Mouse (Mus musculus) heart, adult 9 months (tissue): ENCODE measurements around the gene Cdh1.
A peak's percentile ranks its signal among the peaks of the same experiment; 100 is the strongest.
"Not testable (repeated sequence)": the region's sequence is repeated elsewhere in the genome, so short reads cannot be mapped to it uniquely, and the experiment has no call there.

ENCODE experiments used
- DNase-seq, 2 experiments: peaks; one replicate each; pipeline ENCODE4 v3.0.0; 2022; ENCODE audit warnings: low spot score in 2 of 2

Gene Cdh1

DNA sequence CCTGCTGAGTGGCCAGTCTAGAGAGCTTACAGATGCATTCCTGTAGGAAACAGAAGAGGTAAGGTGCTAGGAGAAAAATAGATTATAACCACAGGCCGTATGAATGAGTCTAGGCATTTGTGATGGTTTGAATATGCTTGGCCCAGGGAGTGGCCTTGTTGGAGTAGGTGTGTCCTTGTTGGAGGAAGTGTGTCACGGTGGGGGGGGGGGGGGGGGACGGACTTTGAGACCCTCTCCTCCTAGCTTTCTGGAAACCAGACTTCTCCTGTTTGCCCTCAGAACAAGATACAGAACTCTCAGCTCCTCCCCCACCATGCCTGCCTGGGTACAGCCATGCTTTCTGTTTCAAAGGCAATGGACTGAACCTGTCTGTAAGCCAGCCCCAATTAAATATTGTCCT lies 10.7 kb upstream of the Cdh1 start:
- DNase-seq, result no peak

DNA sequence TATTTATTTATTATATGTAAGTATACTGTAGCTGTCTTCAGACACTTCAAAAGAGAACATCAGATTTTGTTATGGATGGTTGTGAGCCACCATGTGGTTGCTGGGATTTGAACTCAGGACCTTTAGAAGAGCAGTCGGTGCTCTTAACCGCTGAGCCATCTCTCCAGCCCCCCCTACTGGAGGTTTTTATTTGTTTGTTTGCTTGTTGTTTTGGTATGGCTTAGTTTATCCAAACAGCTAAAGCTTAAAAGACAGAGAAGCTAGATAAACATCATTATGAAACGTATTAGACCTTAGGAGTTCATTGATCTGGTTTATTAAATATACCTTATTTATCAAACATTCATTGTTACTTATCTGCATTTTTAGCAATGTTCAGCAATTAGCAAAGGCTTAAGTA lies 7.5 kb upstream of the Cdh1 start:
- DNase-seq, result not testable (repeated sequence)

DNA sequence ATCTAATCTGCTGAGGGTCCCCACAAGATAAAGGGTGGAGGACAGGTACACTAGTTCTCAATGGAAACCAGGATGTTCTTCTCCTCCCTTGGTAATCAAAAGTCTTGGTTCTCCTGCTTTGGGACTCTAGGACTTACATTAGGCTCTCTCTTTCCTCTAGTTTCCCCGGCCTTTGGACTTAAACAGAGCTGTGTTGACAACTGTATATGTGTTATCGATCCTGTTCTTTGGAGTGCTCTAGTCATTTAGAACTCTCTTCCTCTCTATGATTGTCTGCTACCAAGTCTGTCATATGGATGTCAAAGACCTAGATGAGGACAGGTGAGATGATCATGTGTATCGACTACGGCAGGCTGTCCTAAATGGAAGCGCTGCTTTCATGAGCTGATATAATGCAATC lies 6.1 kb upstream of the Cdh1 start:
- DNase-seq, result no peak

DNA sequence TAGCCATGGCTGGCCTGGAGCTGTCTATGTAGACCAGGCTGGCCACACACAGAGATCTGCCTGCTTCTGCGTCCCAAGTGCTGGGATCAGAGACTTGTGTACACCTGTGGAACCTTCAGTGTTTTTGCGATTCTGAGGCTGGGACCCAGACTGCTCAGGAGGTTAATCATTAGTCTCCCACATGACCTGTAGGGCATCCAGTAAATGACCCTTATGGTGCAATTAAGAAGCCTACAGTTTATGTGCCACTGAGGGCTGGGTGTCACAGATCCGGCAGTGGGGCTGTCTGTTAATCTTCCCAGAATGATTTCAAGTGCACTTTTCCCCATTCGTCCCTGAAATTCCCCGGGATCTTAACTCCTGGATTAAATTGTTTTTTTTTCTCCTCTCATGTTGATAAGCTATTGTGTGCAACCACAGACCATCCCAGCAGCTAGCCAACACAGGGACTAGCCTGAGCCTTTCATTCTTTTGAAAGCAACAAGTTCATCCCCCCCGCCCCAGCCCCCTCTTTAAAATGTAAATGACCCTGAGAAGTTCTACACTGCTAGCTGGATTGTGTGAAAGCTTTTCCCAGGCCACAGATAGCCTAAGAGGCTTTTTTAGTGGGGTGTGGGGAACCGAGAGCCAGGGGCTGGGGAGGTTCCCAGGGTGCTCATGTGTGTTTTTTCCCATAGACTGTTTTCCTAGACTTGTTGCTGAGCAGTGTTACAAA lies 3.7 kb upstream of the Cdh1 start:
- DNase-seq, result no peak

DNA sequence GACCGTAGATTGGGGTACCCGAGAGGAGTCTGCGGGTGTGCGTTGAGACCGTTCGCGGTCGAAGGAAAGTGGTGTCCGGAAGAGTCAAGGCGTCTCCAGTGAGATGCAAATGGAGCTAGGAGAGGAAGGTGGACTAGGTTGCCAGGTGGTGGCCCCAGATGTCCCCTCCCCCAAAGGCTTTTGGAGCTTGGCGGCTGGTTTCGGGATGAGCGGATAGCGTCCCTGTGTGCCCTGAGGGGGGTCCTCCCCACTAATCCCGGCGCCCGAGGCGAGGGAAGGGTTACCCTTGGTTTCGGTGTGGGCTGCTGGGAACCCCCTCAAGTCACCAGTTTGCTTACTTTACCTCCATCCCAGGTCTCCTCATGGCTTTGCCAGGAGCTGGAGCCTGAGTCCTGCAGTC lies 782 bp downstream of the Cdh1 start:
- DNase-seq, result no peak

DNA sequence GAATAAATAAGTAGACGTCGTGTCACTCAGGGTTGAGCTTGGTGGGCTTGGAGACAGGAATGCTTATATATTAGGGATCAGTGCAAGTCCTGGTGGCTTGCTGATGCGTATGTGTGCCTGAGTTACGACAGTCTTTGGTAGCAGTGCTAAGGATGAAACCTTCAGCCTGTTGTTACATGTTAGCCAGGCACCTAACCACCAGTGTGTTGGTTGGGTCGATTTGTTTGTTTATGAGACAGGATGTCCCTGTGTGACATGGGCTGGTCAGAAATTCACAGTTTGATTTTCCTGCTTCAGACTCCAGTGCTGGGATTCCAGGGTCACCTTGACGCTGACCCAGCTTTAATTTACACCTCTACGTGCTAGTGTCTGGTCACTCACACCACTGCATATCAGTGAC lies 2.5 kb downstream of the Cdh1 start:
- no peak for DNase-seq

DNA sequence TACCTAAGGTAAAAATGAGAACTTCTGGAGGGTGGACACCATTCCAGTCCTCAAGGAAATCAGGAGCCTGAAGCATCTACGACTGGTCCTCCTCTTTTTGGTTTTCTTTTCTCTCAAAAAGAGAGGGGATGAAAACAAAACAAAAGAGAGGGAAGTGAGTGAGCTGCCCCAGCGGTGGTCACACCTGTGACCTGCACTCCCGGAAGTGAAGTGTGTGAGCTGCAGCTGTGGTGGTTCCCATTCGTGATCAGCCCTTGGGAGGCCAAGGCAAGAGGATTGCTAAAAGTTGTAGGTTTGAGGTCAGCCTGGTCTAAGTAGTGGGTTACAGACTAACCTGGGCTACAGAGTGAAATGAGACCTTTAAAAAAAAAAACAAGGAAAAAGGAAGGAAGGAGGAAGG lies 3.0 kb downstream of the Cdh1 start:
- DNase-seq, result no peak

DNA sequence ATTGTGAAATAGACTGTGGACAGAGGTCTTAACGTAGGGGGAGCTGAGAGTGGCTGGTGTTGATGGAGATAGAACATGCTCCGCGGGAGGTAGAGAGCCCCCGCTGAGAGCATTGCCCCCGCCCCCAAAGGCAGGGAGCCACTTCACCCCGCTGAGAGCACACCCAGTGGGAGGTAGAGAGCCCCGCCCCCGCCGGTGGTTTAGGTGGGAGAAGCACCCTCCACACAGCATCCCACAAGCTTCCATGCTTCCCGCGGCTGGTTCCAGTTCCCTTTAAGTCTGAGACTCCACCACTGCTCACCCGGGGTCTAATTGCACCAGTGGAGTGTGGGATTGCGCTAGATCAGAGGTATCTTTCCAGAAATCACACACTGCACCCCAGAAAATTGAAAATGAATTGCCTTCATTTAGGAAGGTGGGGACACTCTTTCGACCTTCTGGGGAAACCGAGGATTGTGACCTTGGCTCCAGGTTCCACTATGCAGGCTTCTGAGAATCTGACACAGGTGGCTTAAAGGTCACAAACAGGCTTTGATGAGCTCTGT lies 3.5 kb downstream of the Cdh1 start:
- DNase-seq, result no peak

DNA sequence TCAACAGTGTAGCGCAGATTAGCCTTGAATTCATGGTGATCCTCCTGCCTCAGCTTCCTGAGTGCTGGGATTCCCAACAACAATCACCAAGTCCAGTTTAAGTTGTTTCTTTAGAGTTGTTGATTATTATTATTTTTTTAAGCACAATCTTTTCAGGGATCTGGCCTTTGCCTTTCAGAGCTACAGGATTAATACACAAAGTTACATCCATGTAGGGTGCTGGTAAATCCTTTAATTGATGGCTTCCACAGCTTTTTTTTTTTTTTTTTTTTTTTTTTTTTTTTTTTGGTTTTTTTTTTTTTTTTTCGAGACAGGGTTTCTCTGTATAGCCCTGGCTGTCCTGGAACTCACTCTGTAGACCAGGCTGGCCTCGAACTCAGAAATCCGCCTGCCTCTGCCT lies 4.6 kb downstream of the Cdh1 start:
- not testable (repeated sequence) for DNase-seq

DNA sequence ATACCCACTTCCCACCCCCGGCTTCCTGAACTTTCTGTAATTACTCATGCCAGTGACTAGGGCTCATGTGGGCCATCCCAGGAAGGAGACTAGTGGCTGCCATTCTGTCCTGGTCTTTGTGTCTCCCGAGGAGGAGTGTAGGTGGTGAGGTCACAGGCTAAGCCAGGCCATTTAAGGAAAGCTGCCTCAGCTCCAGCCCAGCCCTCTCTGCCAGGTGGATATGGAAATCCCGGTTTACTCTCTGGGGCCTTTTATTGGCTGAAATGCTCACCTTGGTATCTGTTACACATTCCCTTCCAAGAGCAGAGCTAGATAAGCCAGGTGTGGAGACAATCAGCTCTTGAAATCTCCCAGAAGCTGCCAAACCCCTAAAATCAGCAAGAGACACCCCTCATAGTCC lies 5.3 kb downstream of the Cdh1 start:
- DNase-seq, result no peak

DNA sequence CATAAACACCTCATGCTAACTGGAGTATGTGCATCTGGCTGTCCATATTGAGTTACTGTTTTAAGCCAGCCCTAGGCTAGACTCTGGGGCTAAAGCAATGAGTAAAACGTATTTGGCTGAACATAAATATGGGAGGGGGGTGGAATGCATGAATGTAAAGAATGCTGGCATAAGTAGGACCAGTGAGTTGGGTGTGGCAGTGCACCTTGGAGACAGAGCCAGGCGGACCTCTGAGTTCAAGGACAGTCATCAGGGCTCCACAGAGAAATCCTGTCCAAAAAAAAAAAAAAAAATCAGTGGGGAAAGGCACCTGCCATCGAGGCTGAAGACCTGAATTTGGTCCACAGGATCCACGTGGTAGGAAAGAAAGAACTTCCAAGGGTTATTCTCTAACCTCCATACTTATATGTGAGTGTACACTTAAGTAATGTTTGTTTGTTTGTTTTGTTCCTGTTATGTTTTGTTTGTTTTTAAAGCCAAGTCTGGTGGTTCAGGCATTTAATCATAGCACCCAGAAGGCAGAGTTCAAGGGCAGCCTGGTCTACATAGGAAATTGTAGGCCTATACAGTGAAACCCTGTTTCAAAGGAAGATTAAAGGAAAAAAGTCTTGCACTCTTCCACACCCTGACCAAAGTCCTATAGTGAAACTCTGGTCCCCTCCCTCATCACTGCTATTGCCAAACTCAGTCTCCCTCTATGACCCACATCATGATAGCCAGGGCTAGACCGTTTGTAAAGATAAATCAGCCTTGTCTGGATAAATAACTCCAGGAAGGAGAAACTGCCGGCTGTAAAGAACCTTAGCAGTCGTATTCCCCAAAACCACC lies 6.1 kb downstream of the Cdh1 start:
- DNase-seq, result no peak

DNA sequence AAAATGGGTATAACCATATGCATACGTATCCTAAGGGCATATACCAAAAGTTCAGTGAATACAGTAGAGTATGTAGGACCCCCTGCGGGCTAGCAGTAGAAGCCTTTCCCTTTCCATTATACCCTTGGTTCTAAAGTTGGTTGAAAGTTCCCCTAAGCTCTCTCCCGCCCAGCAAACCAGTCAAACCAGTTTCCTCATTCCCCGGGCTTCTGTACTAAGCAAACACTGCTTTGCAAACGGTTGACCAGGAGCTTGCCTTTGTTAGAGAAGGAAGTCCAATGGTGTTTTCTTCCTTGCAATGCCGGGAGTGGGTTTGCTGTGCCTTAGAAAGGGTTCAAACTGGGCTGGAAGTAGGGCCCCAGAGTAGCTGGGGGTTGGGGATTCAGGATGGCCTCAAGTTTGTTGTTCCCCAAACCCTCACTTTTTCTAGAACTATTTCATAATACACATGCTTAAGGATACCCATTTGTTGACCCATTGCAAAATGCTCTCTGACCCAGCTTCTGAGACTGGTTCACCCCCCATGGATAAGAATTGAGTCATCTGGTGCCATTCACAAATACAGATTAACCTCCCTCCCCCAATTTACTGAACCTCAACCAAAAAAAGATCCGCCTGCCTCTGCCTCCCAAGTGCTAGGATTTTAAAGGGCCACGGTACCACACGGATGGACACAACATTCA lies 7.9 kb downstream of the Cdh1 start:
- no peak for DNase-seq

DNA sequence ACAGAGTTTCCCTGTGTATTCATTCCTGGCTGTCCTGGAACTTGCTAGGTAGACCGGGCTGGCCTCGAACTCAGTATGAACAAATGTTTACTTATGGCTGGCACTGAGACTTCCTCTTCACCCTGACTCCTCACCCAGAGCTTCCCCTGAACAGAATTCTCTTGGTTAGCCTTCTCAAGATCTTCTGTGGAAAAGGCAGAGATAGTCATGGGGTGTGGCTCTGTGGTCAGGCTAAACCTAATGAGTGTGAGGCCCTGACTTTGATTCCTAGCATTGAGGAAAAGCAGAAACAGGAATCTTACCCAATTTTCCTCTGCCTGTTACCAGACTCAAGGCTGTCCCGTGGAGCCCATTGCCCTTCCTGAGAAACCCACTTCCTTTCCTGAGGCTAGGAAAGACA lies 8.9 kb downstream of the Cdh1 start:
- no peak for DNase-seq

DNA sequence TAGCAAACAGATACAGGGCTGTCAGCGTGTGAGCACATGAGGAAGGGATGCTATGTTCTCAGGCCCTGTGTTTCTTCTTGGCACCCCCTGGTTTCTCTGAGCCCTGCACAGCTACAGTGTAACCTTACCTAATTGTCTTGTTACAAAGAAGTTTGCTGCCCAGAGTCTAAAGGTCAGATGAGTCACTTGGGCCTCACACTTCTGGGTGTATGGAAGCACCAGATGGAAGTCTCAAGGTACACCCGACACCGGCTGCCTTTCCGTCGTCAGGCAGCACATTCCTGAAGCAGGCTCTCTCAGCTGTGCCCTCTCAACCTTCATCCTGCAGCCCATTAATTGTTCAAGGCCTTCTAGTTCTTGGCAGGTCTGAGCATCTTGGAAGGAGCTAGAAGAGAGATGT lies 11.6 kb downstream of the Cdh1 start:
- no peak for DNase-seq

DNA sequence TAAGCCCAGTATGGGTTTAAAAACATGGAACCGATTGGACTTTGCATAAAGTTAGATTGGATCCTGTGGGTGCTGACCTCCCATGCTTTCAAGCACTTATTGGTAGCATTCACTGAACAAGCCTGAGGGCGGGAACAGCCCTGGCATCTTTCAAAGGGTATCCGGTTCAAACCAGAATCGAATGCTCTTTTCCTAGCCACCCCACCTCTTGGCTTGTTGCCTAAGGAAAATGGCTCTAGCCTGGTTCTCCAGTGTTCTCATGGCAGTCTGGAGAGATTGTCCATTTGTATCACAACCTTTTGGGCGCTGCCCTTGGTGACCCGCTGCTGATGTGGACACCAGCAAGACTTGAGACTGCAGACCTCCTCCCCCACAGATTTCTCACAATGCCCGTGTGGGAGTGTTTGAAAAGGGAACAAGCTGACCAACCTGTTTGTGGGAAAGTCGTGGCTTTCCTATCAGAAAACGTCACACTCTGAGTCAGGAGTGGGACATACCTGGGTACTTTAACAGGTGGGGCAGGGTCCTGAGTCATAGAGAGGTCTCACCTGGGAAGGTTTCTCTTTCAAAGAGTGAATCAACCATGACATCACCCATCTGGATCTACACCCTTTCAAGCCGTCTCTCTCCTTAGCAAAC lies 12.6 kb downstream of the Cdh1 start:
- DNase-seq, result no peak

DNA sequence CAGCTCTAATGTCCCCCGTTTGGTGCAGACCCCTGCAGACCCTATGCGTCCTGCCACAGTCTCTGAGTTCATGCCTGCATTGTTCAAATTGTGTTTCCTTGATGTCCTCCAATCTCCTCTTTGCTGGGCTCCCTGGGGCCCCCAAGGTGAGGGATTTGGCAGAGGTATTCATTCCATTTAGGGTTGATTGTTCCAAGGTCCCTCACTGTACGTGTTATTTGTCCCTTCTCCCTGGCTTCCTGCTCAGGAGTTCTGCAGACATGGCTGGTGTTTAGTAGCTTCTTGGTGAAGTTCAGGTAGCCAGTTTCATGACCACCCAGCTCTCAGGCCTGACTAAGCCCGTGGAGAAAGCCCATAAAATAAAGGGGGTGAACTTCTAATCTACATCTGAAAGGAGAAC lies 13.5 kb downstream of the Cdh1 start:
- DNase-seq, result no peak

DNA sequence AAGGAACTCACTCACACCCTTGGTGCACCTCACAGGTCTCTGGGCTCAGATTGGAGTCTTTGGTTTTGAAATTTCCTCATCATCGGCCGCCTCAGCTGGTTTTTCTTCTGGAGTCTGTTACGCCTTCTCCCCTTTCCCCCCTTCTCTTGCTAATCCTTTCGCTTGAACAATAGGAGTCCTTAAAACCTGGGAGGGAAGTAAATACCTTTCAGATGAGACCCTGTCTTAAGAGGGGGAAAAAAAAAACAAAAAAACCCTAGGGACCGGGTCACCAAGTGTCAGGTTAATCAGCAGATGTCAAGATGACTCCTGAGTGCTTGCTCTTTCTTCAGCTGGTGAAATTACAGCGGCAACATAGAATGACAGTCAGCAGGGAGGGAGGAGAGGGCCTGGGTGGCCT lies 14.0 kb downstream of the Cdh1 start:
- DNase-seq, result no peak

DNA sequence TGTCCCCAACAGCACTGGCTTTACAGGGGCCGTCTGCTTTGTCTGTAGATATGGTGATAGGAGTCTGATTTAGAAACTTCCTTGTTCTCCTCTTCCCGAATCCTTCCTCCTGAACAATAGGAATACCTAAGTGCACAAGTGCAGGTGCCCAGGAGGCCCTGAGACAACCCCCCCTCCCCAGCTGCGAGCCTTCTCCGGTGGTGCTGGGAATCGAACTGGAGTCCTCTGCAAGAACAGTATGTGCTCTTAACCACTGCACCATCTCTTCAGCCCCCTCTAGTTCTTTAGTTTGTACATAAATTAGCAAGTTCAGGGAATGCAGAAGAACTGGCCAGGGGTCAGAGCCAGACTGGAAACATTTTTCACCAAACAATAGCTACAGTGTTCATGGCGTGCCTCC lies 14.7 kb downstream of the Cdh1 start:
- DNase-seq, result no peak

DNA sequence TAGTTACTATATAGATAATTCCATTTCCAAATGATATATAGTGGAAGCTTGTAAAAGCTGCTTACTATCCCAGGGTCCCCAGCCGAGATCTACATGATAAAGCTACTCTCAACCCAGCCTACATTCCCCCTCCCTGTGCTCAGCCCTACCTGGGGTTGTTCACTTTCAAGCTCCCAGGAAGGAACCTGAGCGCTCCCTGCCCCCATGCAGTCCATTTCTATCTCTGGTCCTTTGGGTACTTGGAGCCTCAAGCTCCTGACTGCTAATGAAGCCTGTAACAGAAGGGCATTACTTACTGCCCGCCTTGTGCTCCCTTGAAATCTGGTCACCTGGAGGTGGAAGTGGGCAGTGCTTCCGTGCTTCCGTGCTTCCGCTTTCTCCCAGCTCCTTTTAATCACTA lies 15.2 kb downstream of the Cdh1 start:
- DNase-seq, result no peak

DNA sequence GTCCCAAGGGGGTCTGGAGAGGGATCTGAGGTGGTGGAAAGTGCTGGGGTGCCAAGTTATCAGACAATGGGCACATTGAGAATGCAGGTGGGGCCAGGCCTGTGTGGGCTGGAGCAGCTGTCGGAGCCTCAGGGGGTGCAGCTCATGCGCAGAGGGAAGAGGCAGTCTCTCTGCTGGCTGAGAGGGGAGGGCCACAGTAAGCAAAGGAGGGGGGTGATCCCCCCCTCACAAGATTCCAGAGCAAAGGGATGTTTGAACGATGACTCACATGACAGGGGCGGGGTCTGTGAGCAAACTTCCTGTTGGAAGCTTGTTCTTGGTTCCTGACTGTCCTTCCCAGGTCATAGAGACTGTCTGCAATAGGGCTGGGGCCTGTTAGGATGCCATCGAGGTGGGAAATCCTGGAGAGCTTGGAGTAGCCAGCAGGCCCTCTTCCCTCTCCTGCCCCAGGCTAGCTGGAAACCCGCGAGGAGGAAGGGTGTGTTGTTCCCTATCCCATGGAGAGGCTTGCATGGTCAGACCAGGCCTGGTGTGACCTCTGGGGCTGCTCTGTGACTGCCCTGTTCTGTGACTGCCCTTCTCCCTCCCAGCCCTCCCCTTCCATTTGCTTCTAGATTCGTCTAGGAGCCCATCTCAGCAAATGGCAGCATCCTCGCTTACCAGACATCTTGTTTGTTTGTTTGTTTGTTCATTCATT lies 16.5 kb downstream of the Cdh1 start:
- DNase-seq, result peak; percentile 37 to 43

DNA sequence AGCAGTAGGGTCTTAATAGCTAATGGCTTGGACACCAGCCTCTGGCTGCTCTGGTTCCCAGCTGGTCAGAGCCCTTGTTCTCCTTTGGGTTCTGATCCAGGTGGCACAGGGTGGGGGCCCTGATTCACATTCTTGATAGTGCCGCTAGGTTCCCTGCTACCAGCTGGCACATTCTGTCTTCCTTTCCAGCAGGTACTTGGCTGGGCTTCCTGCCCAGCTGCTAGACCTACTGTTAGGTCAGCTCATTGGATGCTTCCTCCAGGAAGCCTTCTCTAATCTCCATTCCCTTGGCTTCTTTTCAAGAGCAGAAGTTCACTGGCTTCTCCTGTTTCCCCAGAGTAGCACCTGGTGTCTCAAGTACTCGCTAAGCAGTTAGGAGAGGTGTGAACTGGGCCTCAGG lies 17.3 kb downstream of the Cdh1 start:
- no peak for DNase-seq

DNA sequence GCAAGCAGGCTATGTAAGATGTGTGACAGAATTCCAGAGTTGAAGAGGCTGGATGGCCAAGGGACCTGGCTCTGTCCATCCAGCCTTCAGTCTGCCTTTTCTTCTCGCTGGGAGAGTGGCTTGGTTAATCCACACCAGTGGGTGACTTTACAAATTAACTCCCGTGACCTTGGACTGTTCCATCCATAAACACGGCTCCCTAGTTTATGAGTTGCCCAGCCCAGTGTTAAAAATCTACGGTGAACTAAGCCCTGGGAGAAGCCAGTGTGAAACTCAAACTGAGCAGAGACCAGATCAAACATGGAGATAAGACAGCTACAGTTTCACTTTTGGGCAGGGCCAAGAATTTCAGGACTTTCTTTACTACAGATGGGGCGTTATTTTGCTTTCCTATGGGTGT lies 19.9 kb downstream of the Cdh1 start:
- DNase-seq, result no peak
